Mouse (Mus musculus) stomach, postnatal 0 days (tissue): Measurements from ENCODE around the gene Gm21988.

ENCODE experiments used
- CTCF ChIP-seq: IDR thresholded peaks from 2 replicates; pipeline ENCODE4 v1.5.1; 2016; ENCODE audit warnings: antibody characterized with exemption, low read depth, mild to moderate bottlenecking, moderate library complexity
- EP300 ChIP-seq: optimal IDR thresholded peaks from 2 replicates; pipeline ENCODE3; 2016; ENCODE audit warnings: antibody characterized with exemption

GRCm38 (mm10) chr11:70215301-70215700 is 24.3 kb downstream of the Gm21988 start:
- TF ChIP-seq CTCF (no peak), EP300 (no peak)
